Mouse (Mus musculus) adrenal gland, adult (tissue): ENCODE results near the gene Slc25a12.
A peak's percentile ranks its signal among the peaks of the same experiment; 100 is the strongest.
"Not testable (repeated sequence)": the region's sequence is repeated elsewhere in the genome, so short reads cannot be mapped to it uniquely, and the experiment has no call there.

ENCODE experiments used
- DNase-seq, 2 experiments: peaks; one replicate each; pipeline ENCODE4 v3.0.0; 2022 to 2023; ENCODE audit warnings: low spot score in 1 of 2; ENCODE audit not compliant: inconsistent age in 2 of 2

Gene Slc25a12

DNA sequence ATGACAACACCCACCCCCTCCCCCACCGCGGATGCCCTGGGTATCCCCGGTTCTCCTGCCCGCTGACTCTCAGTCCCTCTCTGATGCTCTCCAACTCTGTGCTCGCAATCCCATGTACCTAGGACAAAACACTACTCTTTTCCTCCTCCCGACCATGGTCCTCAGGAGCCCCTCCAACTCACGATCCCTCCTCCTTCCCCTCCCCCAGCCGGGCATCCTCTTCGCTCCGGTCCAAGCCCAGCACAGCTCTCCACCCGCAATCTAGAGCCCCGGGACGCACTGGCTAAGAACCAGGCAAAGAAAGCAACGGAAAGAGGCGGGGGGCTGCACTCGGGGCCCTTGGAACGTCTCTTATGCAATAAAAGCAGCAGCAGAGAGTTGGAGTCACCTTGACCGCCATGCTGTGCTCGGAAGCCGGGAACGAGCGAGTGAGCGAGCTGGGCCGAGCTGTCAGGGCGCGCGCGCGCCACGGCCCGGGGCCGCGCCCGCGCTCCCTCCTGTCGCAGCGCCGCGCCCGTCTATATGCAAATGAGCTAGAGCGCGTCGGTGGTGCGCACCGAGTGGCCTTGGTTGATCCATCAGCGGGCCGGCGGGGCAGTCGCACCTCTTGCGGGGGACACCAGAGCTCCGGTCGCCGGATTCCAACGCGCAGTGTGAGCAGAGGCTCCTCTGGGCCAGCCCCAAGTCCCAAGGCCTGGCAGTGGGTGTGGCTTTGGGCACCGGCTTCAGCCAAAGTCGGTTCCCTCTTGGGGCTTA is at the start of gene Slc25a12:
Slc25a12 (minus strand) TSS at position 625 of the 756 bp plus-strand sequence.
- DNase-seq: peak; percentile 92 to 96

DNA sequence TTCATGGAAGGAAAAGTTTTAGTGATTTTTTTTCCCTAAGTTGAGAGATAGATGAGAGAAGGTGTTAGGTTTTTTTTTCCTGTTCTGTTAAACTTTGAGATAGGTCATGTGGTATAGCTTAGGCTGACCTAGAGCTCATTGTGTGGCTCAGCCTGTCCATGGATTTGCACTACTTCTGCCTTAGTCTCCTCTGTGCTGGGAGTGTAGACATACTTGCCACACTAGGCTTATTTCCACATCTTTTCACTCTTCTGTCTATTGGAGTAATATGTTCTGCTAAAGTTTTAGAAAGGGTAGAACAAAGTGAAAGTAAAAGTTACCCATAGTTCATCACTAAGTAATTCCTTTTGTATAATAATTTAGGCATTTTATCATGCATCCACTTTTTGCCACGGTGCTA is 38.1 kb upstream of the Slc25a12 start:
- no peak for DNase-seq

DNA sequence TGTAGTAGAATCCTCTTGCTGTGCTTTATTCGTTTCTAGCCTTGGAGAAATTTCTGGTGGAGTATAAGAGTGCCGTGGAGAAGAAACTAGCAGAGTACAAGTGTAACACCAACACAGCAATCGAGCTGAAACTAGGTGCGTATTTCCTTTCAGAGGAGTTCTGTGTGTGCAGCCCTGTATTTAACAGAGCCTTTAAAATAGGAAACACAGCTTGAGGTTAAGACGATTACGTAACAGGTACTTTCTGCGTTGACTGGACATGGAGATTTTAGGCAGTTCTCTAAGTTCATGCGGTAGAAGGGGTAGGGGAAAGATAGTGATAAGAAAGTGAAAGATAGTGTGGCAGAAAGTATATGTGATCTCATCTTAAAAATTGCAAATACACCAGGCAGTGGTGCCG is 22.3 kb upstream of the Slc25a12 start:
- no peak for DNase-seq

DNA sequence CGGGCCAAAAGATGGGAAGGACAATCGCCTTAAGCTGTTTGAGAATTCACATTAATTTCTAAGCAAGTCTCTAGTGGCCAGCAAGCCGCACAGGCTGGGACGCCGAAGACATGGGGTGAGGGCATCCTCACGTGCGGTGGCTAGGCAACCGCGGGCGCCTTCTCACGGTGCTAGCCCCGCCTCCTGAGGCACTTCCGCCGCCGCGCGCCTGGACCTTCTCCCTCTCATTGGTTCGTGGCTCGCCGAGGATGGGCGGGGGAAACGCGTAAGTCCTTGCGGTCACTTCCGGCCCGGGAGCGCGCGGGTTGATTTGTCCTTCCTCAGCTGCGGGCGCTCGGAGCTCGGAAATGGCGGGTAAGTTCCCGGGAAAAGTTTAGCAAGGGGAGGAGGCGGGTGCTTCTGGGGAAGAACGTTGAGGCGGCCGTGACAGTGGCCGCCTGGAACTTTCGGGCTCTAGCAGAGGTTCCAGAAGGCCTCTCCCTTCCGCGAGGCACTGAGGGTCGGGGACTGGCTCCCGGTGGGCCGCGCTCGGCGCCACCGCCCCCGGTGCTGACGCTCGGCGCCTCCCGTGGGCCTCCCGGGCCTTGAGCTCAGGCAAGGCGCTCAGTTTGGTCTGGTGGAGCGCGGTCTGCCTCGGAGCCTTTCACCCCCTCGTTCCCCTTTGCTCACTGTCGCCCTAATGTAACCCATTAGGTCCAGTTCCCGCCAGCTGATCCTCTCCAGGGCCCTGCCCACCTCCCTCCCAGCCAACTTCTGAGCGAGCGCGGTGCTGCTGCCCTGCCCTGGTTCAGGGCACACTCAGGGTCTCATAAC is 21.6 kb upstream of the Slc25a12 start, which contains the start of gene Hat1:
Hat1 (plus strand) TSS at position 8 of the 813 bp plus-strand sequence.
- DNase-seq: peak; percentile 96 to 98

DNA sequence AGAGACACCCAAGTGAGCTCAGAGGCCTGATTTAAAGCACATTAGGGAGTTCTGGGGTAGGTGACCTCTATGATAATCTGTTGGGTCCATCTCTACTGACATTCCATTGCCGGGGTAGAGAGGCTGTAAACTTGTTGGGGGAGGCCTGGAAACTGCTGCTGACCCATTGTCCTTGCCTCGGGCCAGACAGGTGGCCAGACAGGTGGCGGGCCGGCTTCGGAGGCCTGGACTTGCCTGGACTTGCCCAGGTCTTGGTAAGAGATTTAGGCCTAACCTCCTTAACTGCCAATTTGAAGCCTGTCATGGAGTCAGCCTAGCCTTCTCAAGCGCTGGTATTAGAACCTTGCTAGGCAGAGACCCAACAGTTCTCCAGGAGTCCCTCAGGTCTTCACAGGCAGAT is 20.2 kb upstream of the Slc25a12 start:
- peak in 1 of 2 experiments; percentile 24 for DNase-seq

DNA sequence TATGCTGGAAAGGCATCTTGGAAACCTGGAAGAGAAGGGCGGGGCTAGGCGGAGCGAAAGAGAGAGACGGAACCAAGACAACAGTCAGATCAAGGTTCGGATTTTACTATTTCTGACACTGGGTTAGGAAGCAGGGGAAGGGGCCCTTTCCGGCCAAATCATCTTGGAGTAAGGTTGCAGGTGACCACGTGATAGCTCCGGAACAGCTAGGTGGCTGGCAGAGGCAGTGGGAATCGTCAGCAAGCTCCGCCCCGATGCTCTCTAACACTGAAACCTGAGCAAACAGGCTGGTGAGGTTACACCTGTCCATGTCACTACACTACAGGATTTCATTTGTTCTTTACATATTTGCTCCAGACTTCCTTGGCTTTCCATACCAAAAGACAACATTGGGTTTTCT is 16.3 kb upstream of the Slc25a12 start:
- no peak for DNase-seq

DNA sequence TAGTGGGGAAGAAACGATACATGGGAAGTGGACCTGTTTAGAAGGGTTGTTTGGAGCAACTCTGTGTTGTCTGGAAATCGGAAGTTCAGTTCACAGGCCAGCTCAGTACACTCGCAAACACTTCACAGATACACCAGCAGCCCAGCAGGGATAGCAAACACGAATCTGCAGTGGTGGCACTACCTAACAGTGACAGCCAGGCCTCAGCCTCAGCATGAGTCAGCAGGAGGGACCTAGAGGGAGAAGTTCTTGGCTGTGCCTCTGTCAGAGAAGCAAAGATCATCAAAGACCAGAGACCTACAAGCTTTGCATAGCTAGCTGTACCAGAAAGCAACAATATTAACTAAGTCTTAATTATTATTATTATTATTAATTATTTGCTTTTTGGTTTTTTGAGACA is 14.4 kb upstream of the Slc25a12 start:
- no peak for DNase-seq

DNA sequence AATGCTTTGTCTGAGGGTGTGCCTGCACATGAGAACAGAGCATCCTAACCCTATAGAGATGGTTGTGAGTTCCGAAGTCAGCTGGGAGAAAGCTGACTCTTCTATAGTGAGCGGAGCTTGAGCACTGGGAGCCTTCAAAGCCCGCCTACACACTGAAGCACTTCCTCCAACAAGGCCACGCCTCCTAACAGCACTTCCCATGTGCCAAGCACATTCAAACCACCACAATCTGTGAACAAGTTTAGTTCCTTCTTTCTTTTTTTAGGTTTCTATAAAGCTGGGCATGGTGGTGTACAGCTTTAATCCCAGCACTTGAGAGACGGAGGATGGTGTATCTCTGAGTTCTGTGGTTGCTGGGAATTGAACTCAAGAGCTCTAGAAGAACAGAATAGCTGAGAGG is 9.9 kb upstream of the Slc25a12 start:
- no peak for DNase-seq

DNA sequence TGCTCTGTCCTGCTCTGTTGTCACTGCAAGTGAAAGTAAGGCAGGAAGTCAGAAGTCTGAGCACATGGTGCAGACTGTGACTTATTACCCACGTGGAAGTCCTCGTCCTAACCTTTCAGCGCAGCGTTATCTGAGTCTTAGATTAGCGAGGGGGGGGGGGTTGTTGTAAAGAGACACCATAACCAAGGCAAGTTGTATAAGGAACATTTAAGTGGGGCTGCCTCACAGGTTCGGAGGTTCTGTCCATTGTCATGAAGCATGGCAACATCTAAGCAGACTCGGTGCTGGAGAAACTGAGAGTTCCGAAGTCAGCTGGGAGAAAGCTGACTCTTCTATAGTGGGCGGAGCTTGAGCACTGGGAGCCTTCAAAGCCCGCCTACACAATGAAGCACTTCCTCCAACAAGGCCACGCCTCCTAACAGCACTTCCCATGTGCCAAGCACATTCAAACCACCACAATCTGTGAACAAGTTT is 8.9 kb upstream of the Slc25a12 start:
- DNase-seq: no peak

DNA sequence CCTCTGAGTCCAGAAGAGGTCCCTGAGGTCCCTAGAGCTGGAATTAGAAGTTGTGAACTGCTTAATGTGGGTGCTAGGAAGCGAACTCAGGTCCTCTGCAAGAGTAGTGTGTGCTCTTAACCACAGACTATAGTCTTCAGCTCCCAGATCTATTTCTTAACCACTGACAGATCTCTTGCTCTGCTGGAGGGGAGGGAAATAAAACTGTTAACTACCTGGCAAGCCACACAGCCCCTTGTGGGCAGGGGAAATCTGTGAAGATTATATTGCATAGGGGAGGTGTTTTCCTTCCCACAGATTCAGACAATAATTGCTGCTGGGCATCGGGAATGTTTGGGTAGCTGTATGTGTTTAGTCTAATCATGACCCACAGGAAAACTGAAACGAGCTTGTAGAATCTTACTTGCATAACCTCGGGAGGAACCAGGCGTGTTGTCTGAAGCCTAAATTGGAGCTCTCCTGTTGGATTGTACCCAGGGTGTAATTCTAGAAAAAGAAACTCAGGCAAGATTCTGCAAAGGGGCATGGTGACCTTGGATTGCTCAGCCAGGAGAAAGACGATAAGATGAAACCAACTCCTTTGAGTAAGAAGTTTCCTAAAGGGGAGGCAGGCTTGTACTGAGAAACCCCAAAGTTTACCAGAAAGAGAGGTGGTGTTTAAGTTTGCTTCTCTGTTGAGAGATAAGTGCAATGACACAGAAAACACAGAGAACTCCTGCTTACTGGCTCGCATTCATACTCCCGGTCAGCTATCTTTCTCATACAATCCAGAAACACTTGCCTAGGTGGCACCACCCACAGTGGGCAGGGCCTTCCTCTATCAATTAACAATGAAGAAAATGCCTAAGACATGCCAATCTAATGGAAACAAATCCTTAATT is 7.0 kb upstream of the Slc25a12 start:
- peak in 1 of 2 experiments; percentile 70 for DNase-seq

DNA sequence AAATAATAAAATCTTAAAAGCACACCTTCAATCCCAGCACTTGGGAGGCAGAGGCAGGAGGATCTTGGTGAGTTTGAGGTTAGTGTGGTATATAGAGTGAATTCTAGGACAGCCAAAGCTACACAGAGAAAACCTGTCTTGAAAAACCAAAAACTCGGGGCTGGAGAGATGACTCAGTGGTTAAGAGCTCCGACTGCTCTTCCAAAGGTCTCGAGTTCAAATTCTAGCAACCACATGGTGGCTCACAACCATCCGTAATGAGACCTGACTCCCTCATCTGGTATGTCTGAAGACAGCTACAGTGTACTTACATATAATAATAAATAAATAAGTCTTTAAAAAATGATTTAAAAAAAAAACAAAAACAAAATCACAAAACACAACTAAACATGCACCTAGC is 4.7 kb upstream of the Slc25a12 start:
- DNase-seq: not testable (repeated sequence)

DNA sequence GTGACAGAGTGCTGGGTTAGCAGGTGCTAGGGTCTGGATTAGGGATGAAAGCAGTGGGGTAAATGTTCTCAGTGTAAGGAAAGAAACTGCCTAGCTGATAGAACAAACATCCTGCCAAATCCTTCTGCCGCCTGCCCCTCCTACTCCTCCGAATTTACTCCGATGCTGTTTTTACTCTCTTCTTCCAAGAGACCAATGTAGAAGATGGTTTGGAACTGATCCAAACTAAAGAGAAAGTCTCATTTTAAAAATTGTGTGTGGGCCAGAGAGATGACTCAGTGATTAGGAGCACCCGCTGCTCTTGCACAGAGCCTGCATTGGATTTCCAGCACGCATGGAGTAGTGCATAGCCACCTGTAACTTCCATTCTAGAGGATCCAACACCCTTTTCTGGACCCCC is 4.2 kb upstream of the Slc25a12 start:
- DNase-seq: peak in 1 of 2 experiments; percentile 41

DNA sequence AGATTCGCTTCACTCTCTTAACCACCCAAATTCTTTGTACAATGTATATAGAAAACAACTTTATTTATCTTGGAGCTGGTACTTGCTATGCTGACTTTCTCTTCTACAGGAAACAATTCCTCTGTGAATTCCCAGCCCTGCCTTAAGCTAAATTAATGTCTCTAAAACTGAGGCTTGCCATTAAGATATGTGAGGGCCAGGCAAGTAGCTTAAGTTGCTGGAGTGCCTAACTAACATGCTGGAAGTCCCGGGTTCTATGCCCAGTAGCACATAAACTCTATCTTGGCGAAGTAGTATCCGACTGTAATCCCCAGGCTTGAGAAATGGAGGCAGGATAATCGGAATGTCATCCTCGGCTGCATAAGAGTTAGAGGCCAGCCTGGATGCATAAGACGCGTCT is 537 bp upstream of the Slc25a12 start:
- DNase-seq: peak in 1 of 2 experiments; percentile 65

DNA sequence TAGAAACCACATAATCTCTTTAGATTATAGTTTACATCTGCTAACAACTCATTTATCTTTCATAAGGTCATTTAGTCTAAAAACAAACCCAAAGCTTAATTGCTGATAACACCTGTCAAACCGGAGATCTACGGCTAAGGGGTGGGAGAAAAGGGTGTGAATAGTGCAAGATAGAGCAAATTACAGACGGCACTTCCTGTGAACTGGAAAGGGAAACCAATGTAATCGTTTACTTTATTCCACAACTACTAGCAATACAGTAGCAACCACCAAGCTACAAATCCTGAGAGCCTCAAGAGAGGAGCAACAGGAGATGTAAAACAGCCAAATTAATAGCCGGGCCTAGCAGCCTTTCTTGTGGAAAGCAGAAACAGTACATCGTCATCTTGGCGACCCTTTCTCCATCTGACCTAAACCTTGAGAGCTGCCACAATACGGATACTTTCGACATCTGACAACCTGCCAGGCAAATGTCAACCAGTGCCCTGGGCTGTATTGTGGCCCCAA is 878 bp downstream of the Slc25a12 start:
- DNase-seq: no peak

DNA sequence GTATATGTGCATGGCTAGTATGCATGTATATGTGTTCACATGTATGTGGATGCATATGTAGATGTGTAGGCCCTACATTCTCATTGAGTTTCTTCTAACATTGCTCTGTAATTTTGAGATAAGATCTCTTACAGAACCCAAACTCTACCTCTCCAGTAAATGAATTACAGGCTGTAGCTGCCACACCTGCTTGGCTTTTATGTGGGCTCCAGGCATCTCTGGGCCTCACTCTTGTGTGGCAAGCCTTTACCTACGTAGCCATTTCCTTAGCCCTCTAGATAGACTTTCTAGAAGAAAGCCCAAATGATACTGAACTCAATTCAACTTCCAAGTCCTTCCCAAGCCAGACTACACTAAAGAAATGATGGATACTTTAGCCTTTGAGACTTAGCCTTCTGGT is 7.4 kb downstream of the Slc25a12 start:
- DNase-seq: peak in 1 of 2 experiments; percentile 17

DNA sequence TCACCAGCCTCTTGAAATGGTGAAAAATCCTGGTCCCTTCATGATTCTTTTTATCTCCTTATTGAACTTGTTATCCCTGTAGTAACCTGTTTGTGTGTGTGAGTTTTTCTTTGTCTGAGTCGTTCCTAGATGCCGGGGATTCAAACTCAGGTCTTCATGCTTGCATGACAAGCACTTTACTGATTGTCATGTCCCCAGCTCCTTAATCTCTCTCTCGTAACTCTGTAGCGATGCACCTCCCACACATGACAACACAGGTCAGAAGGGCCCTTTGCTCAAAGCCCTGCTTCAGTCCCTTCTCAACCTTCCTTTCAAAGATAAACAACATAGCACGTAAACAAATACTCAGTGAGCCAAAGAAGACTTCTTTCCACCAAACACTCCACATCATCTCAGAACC is 9.2 kb downstream of the Slc25a12 start:
- DNase-seq: no peak

DNA sequence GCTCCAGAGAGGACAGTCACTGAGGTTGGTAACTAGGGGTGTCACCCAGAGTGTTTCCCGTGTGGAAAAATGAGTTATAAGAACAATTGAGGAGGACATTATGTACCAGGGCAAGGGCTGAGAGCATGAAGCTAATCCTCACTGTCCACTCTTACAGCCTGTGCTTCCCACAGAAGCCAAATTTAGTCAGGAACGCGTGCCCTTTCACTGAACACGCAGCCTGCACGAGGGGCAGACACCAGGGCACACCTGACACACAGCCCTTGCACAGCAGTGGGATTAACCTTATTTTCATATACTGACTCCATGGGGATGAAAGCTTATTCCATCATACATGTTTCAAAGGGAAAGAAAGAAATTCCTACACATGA is 13.5 kb downstream of the Slc25a12 start:
- peak in 1 of 2 experiments; percentile 39 for DNase-seq

DNA sequence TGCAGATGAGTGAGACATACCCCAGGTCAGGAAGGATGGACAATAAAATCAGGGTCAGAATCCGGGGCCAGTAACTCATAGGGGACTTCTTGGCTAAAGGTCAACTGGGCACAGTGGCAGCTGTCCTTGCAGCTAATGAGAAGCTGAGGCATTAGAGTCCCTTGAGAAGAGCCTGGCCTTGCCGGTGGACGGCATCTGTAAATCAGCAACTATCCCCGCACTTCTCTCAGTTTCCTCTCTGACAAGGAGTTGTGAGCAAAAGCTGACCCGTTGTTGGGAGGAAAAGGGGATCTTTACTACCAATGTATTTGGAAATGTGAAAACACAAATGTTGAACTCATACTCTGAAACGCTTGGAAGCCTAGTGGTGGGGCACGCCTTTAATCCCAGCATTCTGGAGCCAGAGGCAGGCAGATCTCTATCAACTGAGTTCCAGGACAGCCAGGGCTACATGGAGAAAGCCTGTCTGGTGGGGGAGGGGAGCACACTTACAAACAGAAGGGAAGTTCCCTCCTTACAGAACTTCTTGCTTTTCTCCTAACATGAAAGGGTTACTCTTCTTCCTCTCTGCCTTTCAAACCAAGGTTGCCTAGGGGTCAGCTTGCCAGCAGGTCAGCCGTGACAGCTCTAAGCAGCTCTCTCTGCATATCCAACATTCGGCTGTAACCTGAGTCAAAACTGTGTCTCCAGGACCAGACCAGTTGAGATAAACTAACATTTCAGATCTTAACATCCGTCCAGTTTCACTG is 14.1 kb downstream of the Slc25a12 start:
- peak; percentile 45 to 87 for DNase-seq

DNA sequence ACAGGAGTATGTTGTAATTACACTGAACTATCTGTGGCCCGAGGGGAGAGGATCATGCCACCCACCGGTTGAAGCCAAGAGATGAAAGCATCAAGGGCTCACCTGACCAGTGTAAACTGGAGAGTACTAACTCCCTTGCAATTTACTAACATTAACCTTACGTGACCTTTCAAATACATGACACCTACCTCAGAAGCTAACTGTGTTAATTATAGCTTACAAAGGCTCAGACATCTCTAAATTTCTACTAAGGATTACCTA is 15.9 kb downstream of the Slc25a12 start:
- DNase-seq: no peak

DNA sequence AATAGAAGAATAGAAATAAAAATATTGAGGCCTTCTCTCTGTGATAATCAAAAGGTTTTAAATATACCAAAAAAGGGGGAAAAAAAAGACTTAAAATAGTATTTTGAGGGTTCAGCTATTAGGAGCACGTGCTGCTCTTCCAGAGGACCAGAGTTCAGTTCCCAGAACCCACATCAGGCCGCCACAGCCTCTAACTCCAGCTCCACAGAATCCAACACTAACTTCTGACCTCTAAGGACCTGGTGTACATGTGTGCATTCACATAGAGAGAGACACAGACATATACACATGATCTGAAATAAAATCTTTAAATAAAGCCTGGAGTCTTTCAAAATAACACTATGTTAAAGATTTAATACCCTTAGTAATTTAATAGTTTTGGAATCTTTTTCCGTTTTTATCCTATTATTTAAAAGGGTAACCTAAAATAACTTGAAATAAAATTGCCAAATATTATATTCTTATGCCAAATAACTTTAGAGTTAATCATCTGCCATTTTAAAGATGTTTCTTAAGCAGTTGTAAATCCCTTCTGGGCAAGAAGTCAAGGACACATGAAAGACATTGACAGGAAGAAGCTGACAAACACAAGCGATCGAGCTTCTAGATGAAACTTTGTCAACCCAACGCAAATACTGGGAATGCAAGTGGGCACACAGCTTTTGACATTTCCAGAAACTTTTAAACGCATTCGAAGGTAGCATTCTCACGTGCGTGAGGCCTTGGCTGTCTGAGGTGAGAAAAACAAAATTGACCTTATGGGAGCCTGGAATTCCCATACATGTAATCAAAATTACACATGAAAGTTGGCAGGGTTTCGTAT is 16.4 kb downstream of the Slc25a12 start:
- peak in 1 of 2 experiments; percentile 61 for DNase-seq
